Mouse (Mus musculus) erythroblast, embryonic 14.5 days (primary cell): ENCODE data around the gene Ppp2ca. TPM values are rescaled to one million over a fixed set of nuclear protein-coding genes. Genes with fewer than 3 reads are reported as not detected.
"Not testable (repeated sequence)": the region's sequence is repeated elsewhere in the genome, so short reads cannot be mapped to it uniquely, and the experiment has no call there.

Experiments
- H3K27me3 ChIP-seq: 2 replicates; pipeline ENCODE4 v1.6.1; 2012; ENCODE audit warnings: inconsistent platforms; ENCODE audit not compliant: control insufficient read depth
- H3K36me3 ChIP-seq: 2 replicates; pipeline ENCODE4 v1.6.1; 2012; ENCODE audit warnings: mild to moderate bottlenecking, inconsistent platforms; ENCODE audit not compliant: control insufficient read depth
- H3K4me1 ChIP-seq: 2 replicates; pipeline ENCODE4 v1.6.1; 2012; ENCODE audit warnings: inconsistent platforms; ENCODE audit not compliant: control insufficient read depth
- H3K4me3 ChIP-seq: replicated peaks from 2 replicates; pipeline ENCODE3; 2012; ENCODE audit warnings: moderate library complexity, mild to moderate bottlenecking, inconsistent platforms
- H3K9me3 ChIP-seq: 2 replicates; pipeline ENCODE4 v1.6.1; 2012; ENCODE audit warnings: low read length, inconsistent platforms, mixed read lengths; ENCODE audit not compliant: control insufficient read depth
- GATA1 ChIP-seq: IDR thresholded peaks from 2 replicates; pipeline ENCODE4 v1.6.1; 2012; ENCODE audit warnings: low read length, inconsistent platforms, mixed read lengths
- TAL1 ChIP-seq: IDR thresholded peaks from 3 replicates; pipeline ENCODE4 v1.6.1; 2012; ENCODE audit warnings: low read length, inconsistent platforms, mixed read lengths
- polyA plus RNA-seq: library from polyadenylated mRNA; stranded (reverse); fragments of >175 nt; gene quantifications from 2 replicates; pipeline ENCODE4 v1.2.3, GENCODE M21; 2012

The Ppp2ca gene
- polyA plus RNA-seq, 1 experiment: 1.1 TPM

DNA sequence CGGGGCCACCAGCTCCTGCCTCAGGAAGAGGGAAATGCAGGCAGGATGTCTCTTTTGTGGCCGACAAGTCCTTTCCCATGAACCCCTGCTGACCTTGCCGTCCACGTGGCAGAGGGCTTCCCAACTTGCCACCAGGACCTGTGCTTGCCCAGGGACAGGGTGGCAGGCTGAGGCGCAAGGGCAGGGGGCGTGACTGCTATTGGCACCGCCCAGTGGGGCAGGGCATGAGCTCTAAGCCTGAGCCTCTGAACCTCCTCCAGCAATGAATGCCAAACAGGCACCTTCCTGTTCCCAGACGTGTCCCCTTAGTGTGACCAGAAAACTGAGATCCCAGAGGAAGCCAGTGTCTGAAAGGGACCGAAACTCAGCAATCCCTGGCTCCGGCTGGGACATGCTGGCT, 65.4 kb downstream of the Ppp2ca start:
- peaks cover 51% of the 10 kb centered on the region for H3K27me3 ChIP-seq
- no peaks in the 10 kb centered on the region for H3K36me3 ChIP-seq
- TF ChIP-seq GATA1 (no peak), TAL1 (no peak)

DNA sequence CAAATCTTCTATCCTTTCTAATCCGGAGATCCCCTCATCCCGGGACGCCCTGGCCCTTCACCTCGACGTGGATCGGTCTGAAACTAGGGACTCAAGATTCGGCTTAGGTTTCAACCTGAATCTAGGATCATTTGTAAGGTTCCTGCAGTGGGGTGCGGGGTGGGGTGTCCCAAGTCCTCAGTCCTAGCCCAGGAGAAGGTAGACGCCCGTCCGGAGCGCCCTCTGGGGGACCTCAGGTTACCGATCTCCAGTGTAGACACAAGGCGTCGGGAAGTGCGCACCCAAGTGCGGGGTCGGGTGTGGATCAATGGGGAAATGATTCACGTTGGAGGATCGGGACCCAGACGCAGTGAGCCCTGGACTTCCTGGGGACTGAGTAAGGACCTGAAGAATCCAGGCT, 68.6 kb downstream of the Ppp2ca start:
- peaks cover 70% of the 10 kb centered on the region for H3K27me3 ChIP-seq
- no peaks in the 10 kb centered on the region for H3K9me3 ChIP-seq
- H3K4me1 ChIP-seq: no peaks in the 10 kb centered on the region
- H3K4me3 ChIP-seq: no peak overlapping the region
- no peaks in the 10 kb centered on the region for H3K36me3 ChIP-seq
- TF ChIP-seq GATA1: no peak
- no peak for TF ChIP-seq TAL1

More for the DNA sequence above, 65.4 kb downstream of the Ppp2ca start:
- Histone ChIP-seq H3K9me3 (no peaks in the 10 kb centered on the region), H3K4me1 (no peaks in the 10 kb centered on the region), H3K4me3 (no peak overlapping the region)

DNA sequence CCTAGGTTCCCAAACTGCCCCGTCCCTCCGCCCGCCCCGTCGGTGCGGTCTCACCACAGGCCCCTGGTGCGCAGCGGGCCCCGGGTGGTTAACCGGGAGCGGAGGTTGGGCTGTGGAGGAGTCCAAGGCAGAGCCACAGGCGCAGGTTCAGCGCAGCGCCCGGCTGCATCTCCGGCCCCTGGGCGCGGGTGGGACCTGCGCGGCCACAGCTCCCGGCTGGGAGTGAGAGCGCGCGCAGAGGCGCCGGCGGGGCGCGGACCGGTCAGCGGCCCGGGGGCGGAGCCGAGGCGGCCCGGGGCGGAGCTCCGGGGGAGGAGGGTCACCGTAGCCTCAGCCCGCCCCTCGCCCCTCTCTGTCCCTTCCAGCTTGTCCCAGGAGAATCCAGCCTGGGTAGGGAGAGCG, 69.4 kb downstream of the Ppp2ca start:
- not testable (repeated sequence) for H3K4me1 ChIP-seq, H3K9me3 ChIP-seq, H3K36me3 ChIP-seq, H3K4me3 ChIP-seq
- H3K27me3 ChIP-seq: peaks cover 70% of the 10 kb centered on the region

DNA sequence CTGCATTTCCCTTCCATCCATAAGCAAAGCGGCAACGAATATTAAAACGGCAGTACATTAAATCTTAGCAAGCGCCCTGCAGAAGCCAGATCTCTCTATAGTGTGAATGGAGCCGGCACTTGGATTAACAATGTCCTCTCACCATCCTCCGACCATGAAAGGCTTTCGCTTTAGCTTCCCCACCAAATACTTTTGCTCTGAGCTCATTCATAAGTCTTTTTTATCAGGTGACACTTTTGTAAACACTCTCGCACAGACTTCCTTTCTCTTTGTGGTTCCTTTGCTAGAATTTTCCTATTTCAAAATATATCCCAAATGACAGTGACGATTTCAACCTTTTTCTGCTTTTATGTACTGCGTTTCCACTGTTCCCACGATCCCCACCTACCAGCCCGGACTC, 70.0 kb downstream of the Ppp2ca start:
- H3K4me1 ChIP-seq: no peaks in the 10 kb centered on the region
- no peaks in the 10 kb centered on the region for H3K9me3 ChIP-seq
- H3K27me3 ChIP-seq: peaks cover 66% of the 10 kb centered on the region
- H3K4me3 ChIP-seq: no peak overlapping the region
- TF ChIP-seq GATA1 (no peak), TAL1 (no peak)
- H3K36me3 ChIP-seq: no peaks in the 10 kb centered on the region

Other genes with a start within 250 kb of the Ppp2ca start
- gene Jade2, start 241.0 kb upstream of the Ppp2ca start, polyA plus RNA-seq: 0.18 and 0.19 TPM in 2 replicates
- gene Cdkn2aipnl, start 131.0 kb upstream of the Ppp2ca start, polyA plus RNA-seq: 1.8 and 2.1 TPM in 2 replicates
- 31.1 and 40.0 TPM in 2 replicates for gene Ube2b, start 97.9 kb upstream of the Ppp2ca start, polyA plus RNA-seq
- not detected in 2 replicates for gene Cdkl3, start 94.5 kb upstream of the Ppp2ca start, polyA plus RNA-seq
- gene Olfr1373, start 46.8 kb downstream of the Ppp2ca start, polyA plus RNA-seq: not detected in 2 replicates
- gene Olfr1371, start 115.3 kb downstream of the Ppp2ca start, polyA plus RNA-seq: not detected in 2 replicates
- 1.5 and 2.3 TPM in 2 replicates for gene Skp1a, start 133.3 kb downstream of the Ppp2ca start, polyA plus RNA-seq
- 0.03 TPM in 1 of 2 replicates, not detected in the other for gene Tcf7, start 184.3 kb downstream of the Ppp2ca start, polyA plus RNA-seq